Mouse (Mus musculus) erythroid progenitor cell, adult 5-6 weeks (primary cell): Measurements from ENCODE around the gene Zfp706. TPM values are rescaled to one million over a fixed set of nuclear protein-coding genes. Genes with fewer than 3 reads are reported as not detected.
"Not testable (repeated sequence)": the region's sequence is repeated elsewhere in the genome, so short reads cannot be mapped to it uniquely, and the experiment has no call there.

ENCODE experiments used
- ATAC-seq: replicated peaks from 2 replicates; pipeline ENCODE4 v1.8.0; 2016; ENCODE audit warnings: moderate number of reproducible peaks, mild to moderate bottlenecking, moderate TSS enrichment, inconsistent platforms; ENCODE audit not compliant: poor library complexity, low FRiP score, severe bottlenecking
- total RNA-seq, 2 experiments: library from RNA; stranded (forward) in 1 of 2; stranded (reverse) in 1 of 2; fragments of 150-400 nt in 1 of 2; fragments of 186-747, 209-891 nt in 1 of 2; gene quantifications; 2 replicates each; pipeline versions ENCODE4 v1.2.3 to v1.2.4; 2015 to 2017; ENCODE audit warnings: low replicate concordance in 2 of 2

Zfp706 gene
- total RNA-seq, 2 experiments from 2014 or later: 7.3 to 44.9 TPM

GRCm38 (mm10) chr15:37011897-37012296 is 4.3 kb upstream of the Zfp706 start:
- no peak for ATAC-seq

DNA sequence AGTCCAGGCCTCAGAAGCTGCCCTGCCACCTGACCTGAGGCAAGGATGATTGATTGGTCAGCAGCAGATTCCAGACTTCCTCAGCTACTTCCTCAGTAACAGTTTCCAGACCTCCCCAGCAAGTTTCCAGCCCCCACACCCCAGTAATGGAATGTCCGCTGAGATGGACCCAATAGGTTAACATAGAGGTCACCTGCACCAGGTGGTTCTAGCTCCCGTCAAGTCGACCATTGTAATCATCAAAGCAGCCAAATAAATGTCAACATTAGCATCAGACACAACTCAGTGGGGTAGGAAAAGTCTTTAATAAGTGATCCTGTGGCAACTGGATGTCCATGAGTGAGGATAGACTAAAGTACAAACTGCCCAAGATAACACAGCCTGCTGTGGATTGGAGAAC is 3.7 kb upstream of the Zfp706 start:
- no peak for ATAC-seq

DNA sequence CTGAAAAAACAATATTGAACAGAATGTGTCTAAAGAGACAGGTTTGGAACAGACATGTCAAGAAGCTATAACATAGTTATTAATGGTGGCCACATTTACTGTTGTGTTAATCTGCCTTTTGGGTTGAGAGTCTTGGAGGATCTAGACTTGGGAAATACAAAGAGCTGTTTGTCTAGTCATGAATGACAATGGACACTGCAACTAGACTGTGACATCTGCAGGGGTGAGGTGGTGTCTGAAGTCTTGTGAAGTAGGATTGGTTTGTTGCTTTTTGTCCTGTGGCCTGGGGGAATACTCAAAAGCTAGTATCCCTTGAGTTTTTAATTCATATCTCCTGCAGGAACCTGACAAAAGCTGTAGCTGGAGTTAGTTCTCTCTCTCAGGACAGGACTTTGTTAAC is 973 bp upstream of the Zfp706 start:
- ATAC-seq: no peak

- ATAC-seq: no peak
Measured at GRCm38 (mm10) chr15:37007959-37008419, 416 bp upstream of the Zfp706 start.

DNA sequence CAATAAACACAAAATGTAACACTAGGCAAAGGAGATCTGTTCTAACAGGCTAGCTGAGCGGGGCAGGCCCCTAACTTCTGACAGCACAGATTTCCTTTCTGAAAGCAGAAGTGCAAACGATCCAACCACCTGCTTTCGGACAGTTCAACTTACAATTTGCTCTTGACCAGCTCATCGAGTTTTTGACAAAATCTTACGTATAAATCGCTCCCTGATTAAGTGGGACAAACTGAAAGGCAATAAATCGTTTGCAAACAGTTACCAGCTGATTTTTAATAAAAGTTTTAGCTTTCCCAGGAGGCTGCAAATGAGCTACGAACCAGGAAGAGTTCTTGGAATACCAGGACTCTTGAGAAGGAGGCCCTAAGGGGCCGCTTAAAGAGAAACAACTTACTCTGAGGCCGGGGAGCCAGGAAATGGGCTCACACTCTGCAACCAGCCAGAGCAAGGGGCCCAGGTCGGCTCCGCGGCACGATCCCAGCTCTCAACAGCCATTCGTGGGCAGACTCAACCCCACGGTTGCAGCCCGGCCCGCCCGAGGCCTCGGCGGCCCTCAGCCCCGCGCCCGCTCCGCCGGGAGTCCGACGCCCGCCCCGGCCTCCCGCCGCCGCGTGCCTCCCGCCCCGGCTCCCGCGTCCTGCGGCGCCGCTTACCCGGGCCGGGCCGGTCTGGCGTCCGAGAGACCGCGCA is 953 bp downstream of the Zfp706 start:
- ATAC-seq: peak; percentile 16; the same call in 1 of the 2 replicates

DNA sequence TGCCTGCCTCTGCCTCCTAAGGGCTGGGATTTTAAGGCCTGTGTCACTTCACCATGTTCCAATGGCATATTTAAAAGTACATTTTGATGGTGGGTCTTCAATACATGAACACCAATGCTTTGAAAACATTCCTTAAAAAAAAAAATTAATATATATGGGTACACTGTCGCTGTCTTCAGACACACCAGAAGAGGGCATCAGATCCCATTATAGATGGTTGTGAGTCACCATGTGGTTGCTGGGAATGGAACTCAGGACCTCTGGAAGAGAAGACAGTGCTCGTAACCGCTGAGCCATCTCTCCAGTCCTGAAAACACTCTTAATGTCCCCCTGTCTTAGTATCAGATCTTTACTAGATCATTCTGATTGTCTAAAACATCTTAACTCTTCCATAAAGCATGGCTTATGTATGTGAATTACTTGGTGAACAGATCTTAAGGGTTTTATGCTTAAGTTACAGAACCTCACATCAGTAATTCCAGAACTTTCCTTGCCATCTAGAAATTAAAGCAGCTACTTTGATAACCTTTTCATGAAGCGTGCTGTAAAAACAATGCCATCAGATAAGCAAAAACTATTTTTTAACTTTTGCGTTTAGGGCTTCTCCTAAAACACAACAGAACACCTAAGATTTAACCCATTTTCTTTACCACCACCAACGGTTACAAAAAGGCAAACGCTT is 1.6 kb downstream of the Zfp706 start:
- no peak for ATAC-seq

- no peak for ATAC-seq
Measured at GRCm38 (mm10) chr15:37004858-37005257, 2.7 kb downstream of the Zfp706 start.

DNA sequence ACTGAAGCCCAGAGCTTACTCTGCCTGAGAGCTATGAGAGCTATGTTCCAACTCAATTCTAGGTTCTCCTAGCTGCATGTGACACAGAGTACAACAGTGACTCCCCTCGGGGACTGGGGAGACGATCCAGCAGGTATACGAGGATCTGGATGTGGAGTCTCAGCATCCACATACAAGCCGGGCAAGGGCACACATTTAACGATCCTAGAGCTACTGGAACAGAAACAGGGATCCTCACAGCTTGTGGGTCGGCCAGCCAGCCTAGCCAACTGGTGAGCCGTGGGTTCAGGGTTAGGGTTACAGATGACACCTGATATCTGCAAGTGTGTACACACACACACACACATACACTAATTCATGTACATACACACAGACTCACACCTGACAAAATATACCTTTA is 5.3 kb downstream of the Zfp706 start:
- ATAC-seq: no peak

DNA sequence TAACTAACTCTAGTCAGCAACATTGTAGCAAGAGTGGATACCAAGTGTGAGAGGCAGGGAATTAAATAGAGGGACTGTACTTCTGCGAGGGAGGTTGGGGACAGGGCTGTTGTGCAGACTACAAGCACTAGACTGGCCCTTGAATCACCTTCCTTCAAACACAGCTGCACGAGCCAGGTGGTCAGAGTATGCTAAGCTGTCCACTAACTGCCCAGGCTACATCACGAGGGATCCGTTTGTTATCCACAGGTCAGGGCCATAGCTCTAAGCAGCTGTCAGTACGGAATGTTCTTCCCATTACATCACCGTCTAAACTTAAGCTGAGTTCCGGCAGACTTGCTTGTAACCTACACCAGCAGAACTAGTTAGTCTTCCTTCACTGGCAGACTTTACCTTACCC is 8.0 kb downstream of the Zfp706 start:
- ATAC-seq: not testable (repeated sequence)

DNA sequence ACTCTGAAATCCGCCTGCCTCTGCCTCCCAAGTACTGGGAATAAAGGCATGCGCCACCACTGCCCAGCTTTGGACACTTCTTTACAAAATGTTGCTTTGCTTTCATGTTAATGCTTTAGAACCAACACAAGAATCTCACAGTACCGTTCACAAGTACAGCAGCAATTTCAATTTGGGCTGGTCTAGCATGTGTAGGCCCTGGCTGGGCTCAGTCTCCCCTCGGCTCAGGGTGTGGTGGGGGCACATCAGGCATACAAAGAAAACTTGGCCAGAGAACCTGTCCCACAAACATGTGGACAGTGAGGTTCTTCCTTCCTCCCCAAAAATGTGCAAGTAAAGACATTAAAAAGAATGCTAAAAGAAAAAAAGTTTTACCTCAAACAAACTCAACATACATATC is 12.4 kb downstream of the Zfp706 start:
- ATAC-seq: no peak

DNA sequence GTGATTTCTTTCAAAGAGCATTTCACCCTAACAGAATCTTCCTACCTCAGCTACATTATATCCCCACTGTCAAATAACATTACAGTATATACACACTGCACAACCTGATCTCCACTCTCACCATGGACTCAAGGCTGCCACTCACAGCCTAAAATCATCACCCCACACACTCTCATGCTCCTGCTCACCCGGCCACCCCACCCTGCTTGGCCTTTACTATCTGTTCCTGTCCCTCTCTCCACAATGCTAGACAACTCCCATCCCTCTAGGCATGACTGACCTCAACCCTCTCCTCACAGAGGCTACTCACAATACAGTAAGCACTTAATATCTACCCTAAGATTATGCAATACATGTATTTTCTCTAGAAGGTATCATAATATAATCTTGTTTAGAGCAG is 12.9 kb downstream of the Zfp706 start:
- ATAC-seq: no peak

GRCm38 (mm10) chr15:36993435-36994178 is 14.0 kb downstream of the Zfp706 start:
- ATAC-seq: no peak

DNA sequence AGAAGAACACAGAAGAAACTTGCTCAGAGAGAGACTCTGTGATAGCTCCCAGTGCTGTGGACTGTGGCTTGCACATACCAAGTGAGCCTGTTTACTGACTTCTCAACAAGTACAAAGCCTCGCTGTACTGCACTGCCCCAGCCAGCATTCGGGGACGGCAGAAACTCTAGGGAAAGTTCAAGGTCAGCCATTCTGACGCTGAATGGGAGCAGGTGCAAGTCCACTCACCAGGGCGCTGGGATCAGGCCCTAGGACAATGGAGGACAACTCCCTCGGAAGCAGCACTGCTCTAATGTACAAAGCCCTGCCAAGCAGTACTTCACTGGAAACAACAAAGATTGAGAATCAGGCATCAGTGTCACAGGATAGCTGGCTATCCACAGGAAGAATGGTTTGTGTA is 16.2 kb downstream of the Zfp706 start:
- no peak for ATAC-seq

DNA sequence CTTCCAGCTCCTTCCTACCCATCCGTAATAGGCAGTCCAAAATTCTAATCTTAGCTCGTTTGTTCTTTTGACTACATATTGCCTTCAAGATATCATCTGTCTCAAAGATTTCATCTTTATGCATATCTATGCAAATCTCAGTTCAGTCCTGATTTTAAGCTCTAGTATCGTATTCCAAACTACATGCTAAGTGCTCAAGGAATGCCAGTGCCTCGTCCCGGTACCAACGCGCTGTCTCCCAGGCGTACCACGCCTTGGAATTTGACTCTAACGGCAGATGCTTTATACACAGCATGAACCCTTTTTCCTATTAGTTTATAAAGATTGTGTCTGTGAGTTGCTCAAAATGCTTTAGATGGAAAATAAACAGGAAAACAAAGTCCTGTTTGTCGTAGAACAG is 17.7 kb downstream of the Zfp706 start:
- ATAC-seq: no peak

- ATAC-seq: no peak
Measured at GRCm38 (mm10) chr15:36988718-36989115, 18.9 kb downstream of the Zfp706 start.

- ATAC-seq: no peak
Measured at GRCm38 (mm10) chr15:36987976-36988717, 19.4 kb downstream of the Zfp706 start.

DNA sequence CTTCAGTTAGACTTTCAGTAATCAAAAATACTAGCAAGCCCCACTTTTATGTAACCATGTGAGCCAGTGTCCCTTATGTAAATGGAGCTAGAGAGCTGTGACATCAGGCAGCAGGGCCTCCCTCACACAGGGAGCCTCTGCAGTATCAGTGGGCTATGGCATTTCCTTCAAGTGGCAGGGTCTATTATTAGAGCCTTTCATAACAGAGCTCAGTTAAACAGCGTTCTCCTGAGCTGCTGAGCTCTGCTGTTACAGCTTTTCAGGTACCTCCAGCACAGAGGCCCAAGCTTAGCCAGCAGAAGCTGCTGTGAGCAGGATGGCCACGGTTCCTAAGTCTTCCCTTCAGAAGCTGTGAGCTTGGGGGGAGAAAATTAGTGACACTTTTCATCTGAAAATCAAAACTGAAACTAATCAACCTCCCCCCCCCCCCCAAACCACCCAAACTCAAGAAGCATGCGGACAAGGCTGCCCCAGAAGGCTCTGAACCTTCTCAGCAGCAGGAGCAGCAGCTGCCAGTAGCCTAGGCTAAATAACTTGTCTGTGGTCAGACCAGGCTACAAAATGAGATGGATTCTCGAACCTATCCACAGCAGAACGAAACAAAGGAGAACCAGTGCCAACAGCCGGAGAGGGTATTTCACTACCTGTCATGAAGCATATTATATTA is 20.2 kb downstream of the Zfp706 start:
- no peak for ATAC-seq

DNA sequence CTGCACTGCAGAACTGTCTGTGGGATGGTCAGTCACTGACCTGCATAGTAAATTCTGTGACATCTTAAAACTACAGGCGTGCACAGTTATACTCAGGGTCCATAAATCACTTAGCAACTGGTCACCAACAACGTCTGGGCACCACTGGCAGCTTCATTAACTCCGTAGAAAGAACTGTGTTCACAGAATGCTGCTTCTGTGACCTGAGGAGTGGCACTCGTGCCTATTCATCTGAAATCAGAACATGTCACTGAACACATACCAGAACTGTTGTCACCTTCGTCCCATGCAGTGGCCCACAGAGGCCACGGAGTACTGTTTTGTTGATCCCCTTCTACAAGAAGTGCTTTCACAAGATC is 22.0 kb downstream of the Zfp706 start:
- ATAC-seq: no peak

DNA sequence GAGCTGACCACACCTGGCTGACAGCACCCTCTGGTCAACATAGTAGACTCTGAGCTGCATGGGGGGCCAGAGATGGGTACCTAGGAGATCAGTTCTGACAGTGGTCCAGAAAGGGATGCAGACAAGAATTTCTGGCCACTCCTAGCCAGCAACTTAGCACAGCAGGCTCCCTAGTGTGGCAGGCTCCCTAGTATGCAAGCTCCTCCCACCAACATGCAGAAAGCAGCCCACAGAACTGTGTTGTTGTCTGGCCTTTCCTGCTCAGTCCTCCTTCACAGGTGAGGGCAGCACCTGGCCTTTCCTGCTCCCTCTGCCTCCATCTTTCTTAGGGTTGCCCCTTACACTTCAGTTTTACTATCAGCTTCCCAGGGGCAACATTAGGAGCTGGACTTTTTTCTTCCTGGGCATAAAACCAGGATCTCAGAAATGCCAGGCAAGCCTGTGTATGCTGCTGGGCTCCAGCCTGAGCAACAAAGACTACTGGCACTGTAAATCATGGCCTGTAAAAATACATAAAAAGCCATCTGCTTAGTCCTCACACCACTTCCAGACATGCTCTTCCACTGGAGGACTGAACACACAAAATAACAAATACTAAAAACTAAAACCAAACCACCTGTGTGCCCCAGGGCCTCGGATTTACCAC is 22.5 kb downstream of the Zfp706 start:
- ATAC-seq: no peak
